Mouse (Mus musculus) yolk sac, embryonic 10.5 days (tissue): ENCODE data around the gene Tenm3.

ENCODE experiments used
- DNase-seq: peaks from one replicate; pipeline ENCODE4 v3.0.0-alpha.2; 2017; ENCODE audit warnings: low spot score

Tenm3 gene

GRCm38 (mm10) chr8:48517431-48517830, 326.3 kb downstream of the Tenm3 start:
- no peak for DNase-seq

- no peak for DNase-seq
Observed at GRCm38 (mm10) chr8:48514230-48514629, 329.5 kb downstream of the Tenm3 start.

GRCm38 (mm10) chr8:48513801-48514200, 329.9 kb downstream of the Tenm3 start:
- no peak for DNase-seq

GRCm38 (mm10) chr8:48511546-48511945, 332.2 kb downstream of the Tenm3 start:
- DNase-seq: no peak

GRCm38 (mm10) chr8:48511137-48511536, 332.6 kb downstream of the Tenm3 start:
- DNase-seq: no peak

GRCm38 (mm10) chr8:48508641-48509599, 334.8 kb downstream of the Tenm3 start:
- no peak for DNase-seq

GRCm38 (mm10) chr8:48507719-48508501, 335.8 kb downstream of the Tenm3 start:
- DNase-seq: no peak

GRCm38 (mm10) chr8:48492491-48492890, 351.3 kb downstream of the Tenm3 start:
- DNase-seq: no peak

- no peak for DNase-seq
Observed at GRCm38 (mm10) chr8:48490635-48491165, 353.1 kb downstream of the Tenm3 start.

- DNase-seq: no peak
Observed at GRCm38 (mm10) chr8:48489936-48490634, 353.7 kb downstream of the Tenm3 start.

- no peak for DNase-seq
Observed at GRCm38 (mm10) chr8:48489417-48489816, 354.3 kb downstream of the Tenm3 start.

GRCm38 (mm10) chr8:48488809-48489208, 354.9 kb downstream of the Tenm3 start:
- no peak for DNase-seq

GRCm38 (mm10) chr8:48484143-48484542, 359.6 kb downstream of the Tenm3 start:
- no peak for DNase-seq

- DNase-seq: peak; percentile 36
Observed at GRCm38 (mm10) chr8:48481709-48482671, 361.8 kb downstream of the Tenm3 start.

- DNase-seq: no peak
Observed at GRCm38 (mm10) chr8:48477371-48477935, 366.3 kb downstream of the Tenm3 start.

GRCm38 (mm10) chr8:48476896-48477295, 366.9 kb downstream of the Tenm3 start:
- DNase-seq: no peak

- DNase-seq: no peak
Observed at GRCm38 (mm10) chr8:48467633-48468032, 376.1 kb downstream of the Tenm3 start.

- DNase-seq: no peak
Observed at GRCm38 (mm10) chr8:48458373-48458772, 385.4 kb downstream of the Tenm3 start.

- DNase-seq: no peak
Observed at GRCm38 (mm10) chr8:48456328-48457124, 387.2 kb downstream of the Tenm3 start.

- peak; percentile 27 for DNase-seq
Observed at GRCm38 (mm10) chr8:48451247-48451635, 392.5 kb downstream of the Tenm3 start.
